Mouse (Mus musculus): ENCODE data around the gene Tmem161a. TPM values are rescaled to one million over a fixed set of nuclear protein-coding genes. Genes with fewer than 3 reads are reported as not detected.

Tmem161a gene
- polyA plus RNA-seq, 1 experiment from 2014 or later = 50.8 TPM

- peaks cover 13% of the 10 kb centered on the region for H3K4me1 ChIP-seq (replicated peaks; ENCODE audit: control insufficient read depth, insufficient read depth, low read length)
- peaks cover 44% of the 10 kb centered on the region for H3K36me3 ChIP-seq (ENCODE audit: control insufficient read depth, insufficient read depth, low read length)
- H3K9ac ChIP-seq (ENCODE audit: low read length) = no peak overlapping the region
- 87% methylated on average over 9 of the region's 9 CpGs for WGBS
- H3K27ac ChIP-seq (ENCODE audit: low read depth) = no peak overlapping the region
- H3K9me3 ChIP-seq (ENCODE audit: control insufficient read depth, low read length) = no peaks in the 10 kb centered on the region
- ATAC-seq (replicated peaks; ENCODE audit: low FRiP score, low TSS enrichment, low read depth) (no peak), DNase-seq (ENCODE audit: low spot score) (no peak)
- no peak overlapping the region for H3K4me3 ChIP-seq (ENCODE audit: low read depth, low read length)
- H3K27me3 ChIP-seq (replicated peaks; ENCODE audit: control insufficient read depth, insufficient read depth, low read length) = no peaks in the 10 kb centered on the region
- H3K4me2 ChIP-seq (ENCODE audit: low read length) = no peak overlapping the region
These were observed 37.2 kb upstream of the Tmem161a start for GRCm38 (mm10) chr8:70134931-70135330.

GRCm38 (mm10) chr8:70136591-70136990 is 35.6 kb upstream of the Tmem161a start:
- 80% methylated on average over 4 of the region's 4 CpGs for WGBS
- Histone ChIP-seq H3K36me3 (ENCODE audit: control insufficient read depth, insufficient read depth, low read length) (peaks cover 44% of the 10 kb centered on the region), H3K27ac (ENCODE audit: low read depth) (no peak overlapping the region)

DNA sequence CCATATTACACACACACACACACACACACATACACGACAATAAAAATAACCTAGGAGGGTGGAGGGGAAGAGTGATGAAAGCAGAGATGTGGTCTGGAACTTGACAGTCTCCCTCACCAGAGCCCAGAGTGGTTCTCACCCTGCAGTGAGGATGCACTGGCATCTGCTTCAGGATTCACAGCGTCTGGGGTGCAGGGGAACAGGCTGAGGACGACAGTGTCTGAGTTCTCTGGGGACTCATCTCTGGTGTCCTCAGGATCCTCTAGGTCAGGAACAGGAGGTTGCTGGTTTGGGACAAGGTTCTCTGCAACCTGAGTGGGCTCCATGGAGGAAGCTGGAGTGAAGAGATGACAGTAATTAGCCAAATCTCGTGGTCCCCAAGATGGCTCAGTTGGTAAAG is 34.3 kb upstream of the Tmem161a start:
- Histone ChIP-seq H3K4me3 (ENCODE audit: low read depth, low read length) (peak overlapping the region; percentile 94; the same call in 1 of the 2 replicates), H3K36me3 (ENCODE audit: control insufficient read depth, insufficient read depth, low read length) (peaks cover 46% of the 10 kb centered on the region), H3K4me1 (replicated peaks; ENCODE audit: control insufficient read depth, insufficient read depth, low read length) (peaks cover 16% of the 10 kb centered on the region), H3K27ac (ENCODE audit: low read depth) (no peak overlapping the region), H3K4me2 (ENCODE audit: low read length) (peak overlapping the region; percentile 78), H3K27me3 (replicated peaks; ENCODE audit: control insufficient read depth, insufficient read depth, low read length) (no peaks in the 10 kb centered on the region), H3K9me3 (ENCODE audit: control insufficient read depth, low read length) (no peaks in the 10 kb centered on the region), H3K9ac (ENCODE audit: low read length) (peak overlapping the region; percentile 39; the same call in 1 of the 2 replicates)
- 78% methylated on average over 4 of the region's 4 CpGs for WGBS
- no peak for ATAC-seq (replicated peaks; ENCODE audit: low FRiP score, low TSS enrichment, low read depth)
- DNase-seq (ENCODE audit: low spot score) = no peak

More at GRCm38 (mm10) chr8:70136591-70136990, 35.6 kb upstream of the Tmem161a start:
- Histone ChIP-seq H3K4me2 (ENCODE audit: low read length) (no peak overlapping the region), H3K27me3 (replicated peaks; ENCODE audit: control insufficient read depth, insufficient read depth, low read length) (no peaks in the 10 kb centered on the region), H3K9me3 (ENCODE audit: control insufficient read depth, low read length) (no peaks in the 10 kb centered on the region), H3K4me3 (ENCODE audit: low read depth, low read length) (no peak overlapping the region), H3K4me1 (replicated peaks; ENCODE audit: control insufficient read depth, insufficient read depth, low read length) (peaks cover 21% of the 10 kb centered on the region), H3K9ac (ENCODE audit: low read length) (no peak overlapping the region)
- DNase-seq (ENCODE audit: low spot score) (no peak), ATAC-seq (replicated peaks; ENCODE audit: low FRiP score, low TSS enrichment, low read depth) (no peak)

DNA sequence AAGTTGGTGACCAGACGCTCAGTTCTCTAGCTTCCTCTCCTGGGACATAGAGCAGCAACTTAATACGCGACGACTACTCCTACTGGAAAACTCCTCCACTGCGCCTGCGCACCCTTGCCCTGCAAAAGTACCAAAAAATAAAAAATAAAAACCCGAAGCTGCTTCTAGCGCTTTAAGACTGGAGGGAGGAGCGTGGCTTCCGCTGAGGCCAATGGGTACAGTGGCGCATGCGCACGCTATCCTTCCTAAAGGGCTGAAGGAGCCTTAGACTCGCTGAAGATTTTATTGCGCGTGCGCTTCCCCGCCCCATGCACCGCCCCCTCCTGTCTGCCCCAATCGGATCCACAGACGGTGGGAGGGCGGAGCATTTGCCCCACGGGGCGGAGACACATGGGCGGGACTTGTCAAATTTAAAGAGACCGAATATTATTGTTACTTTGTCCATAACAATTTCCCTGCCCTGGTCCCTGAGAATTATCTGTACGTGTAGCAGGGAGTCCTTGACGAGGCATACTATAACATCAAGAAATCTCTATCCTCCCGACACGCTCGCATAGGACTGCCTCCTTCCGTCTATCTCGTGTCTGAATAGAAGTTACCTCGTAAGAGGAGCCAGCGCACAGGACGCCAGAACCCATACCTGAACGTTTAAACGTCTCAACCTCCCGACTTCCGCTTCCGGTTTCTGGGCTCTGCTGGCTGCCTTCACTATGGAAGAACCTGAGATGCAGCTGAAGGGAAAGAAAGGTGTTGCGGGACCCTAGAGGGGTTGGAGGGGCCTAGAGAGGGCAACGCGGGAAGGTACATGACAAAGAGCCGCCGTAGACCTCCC is 32.9 kb upstream of the Tmem161a start, which contains the start of the genes Rfxank, Borcs8 and Mef2b:
Gene Rfxank (minus strand): TSS at position 129 of the 832 bp plus-strand sequence.
Gene Borcs8 (plus strand): TSS at position 474 of the 832 bp plus-strand sequence.
Gene Mef2b (plus strand): TSS at position 686 of the 832 bp plus-strand sequence.
- Histone ChIP-seq H3K9ac (ENCODE audit: low read length) (peak within 1 kb of the TSS; percentile 75), H3K4me3 (ENCODE audit: low read depth, low read length) (peak within 1 kb of the TSS; percentile 94), H3K27me3 (replicated peaks; ENCODE audit: control insufficient read depth, insufficient read depth, low read length) (no peaks in the 10 kb centered on the region), H3K4me2 (ENCODE audit: low read length) (peak within 1 kb of the TSS; percentile 78), H3K9me3 (ENCODE audit: control insufficient read depth, low read length) (no peaks in the 10 kb centered on the region), H3K27ac (ENCODE audit: low read depth) (peak within 1 kb of the TSS; percentile 69), H3K36me3 (ENCODE audit: control insufficient read depth, insufficient read depth, low read length) (peaks cover 40% of the 10 kb centered on the region), H3K4me1 (replicated peaks; ENCODE audit: control insufficient read depth, insufficient read depth, low read length) (peaks cover 16% of the 10 kb centered on the region)
- peak; percentile 99 for DNase-seq (ENCODE audit: low spot score)
- under 1% methylated on average over 46 of the region's 46 CpGs for WGBS
- ATAC-seq (replicated peaks; ENCODE audit: low FRiP score, low TSS enrichment, low read depth) = peak; percentile 99

- H3K4me2 ChIP-seq (ENCODE audit: low read length) = peak overlapping the region; percentile 78
- WGBS = 6% methylated on average over 9 of the region's 9 CpGs
- H3K36me3 ChIP-seq (ENCODE audit: control insufficient read depth, insufficient read depth, low read length) = peaks cover 40% of the 10 kb centered on the region
- no peak for ATAC-seq (replicated peaks; ENCODE audit: low FRiP score, low TSS enrichment, low read depth)
- peaks cover 16% of the 10 kb centered on the region for H3K4me1 ChIP-seq (replicated peaks; ENCODE audit: control insufficient read depth, insufficient read depth, low read length)
- H3K4me3 ChIP-seq (ENCODE audit: low read depth, low read length) = peak overlapping the region; percentile 94
- DNase-seq (ENCODE audit: low spot score) = no peak
- H3K27me3 ChIP-seq (replicated peaks; ENCODE audit: control insufficient read depth, insufficient read depth, low read length) = no peaks in the 10 kb centered on the region
- H3K27ac ChIP-seq (ENCODE audit: low read depth) = peak overlapping the region; percentile 69
- no peaks in the 10 kb centered on the region for H3K9me3 ChIP-seq (ENCODE audit: control insufficient read depth, low read length)
- peak overlapping the region; percentile 75 for H3K9ac ChIP-seq (ENCODE audit: low read length)
These were observed 32.2 kb upstream of the Tmem161a start for GRCm38 (mm10) chr8:70139981-70140380.

DNA sequence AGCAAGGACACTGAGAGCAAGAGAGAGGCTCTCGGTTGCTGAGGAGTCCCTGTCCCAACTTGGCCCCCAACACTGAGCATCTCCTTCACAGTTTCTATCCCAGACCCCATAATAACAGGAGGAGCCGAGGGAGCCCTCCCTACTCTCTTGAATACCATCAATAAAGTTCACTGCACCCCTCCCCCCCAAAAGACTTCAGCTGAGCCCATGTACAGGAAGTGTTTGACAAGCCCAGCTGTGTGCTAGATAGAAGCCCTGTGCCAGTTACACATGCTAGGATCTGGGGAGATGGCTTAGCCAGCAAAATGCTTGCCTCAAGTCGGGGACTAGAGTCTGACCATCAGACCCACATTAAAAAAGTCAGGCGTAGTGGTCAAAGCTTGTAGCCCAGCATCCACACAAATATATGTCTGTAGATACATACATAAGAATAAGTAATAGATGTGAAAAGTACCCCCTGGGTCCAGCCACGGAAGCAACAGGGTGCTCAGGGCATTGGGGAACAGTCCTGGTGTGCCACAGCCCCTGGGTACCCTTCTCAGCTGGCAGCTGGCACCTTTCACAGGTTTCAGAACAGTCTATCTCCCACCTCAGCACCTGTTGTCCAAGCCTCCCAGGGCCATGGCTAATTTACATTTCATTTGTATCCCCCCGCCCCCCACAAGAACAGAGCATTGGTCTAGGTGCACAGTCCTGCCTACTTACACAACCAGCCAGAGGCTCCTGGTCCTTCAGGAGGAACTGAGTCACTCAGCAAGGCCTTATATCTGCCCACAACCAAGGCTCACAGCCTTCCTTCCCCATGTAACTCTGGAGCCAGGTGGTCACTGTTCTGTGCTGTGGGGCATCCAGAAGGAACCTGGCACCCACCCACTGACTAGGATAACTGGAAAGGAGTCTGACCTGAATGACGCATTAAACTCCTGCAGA is 24.2 kb upstream of the Tmem161a start:
- no peak overlapping the region for H3K4me3 ChIP-seq (ENCODE audit: low read depth, low read length)
- ATAC-seq (replicated peaks; ENCODE audit: low FRiP score, low TSS enrichment, low read depth) (no peak), DNase-seq (ENCODE audit: low spot score) (no peak)
- no peaks in the 10 kb centered on the region for H3K9me3 ChIP-seq (ENCODE audit: control insufficient read depth, low read length)
- H3K9ac ChIP-seq (ENCODE audit: low read length) = no peak overlapping the region
- peaks cover 35% of the 10 kb centered on the region for H3K36me3 ChIP-seq (ENCODE audit: control insufficient read depth, insufficient read depth, low read length)
- H3K27me3 ChIP-seq (replicated peaks; ENCODE audit: control insufficient read depth, insufficient read depth, low read length) = no peaks in the 10 kb centered on the region
- H3K27ac ChIP-seq (ENCODE audit: low read depth) = no peak overlapping the region
- WGBS = 80% methylated on average over 7 of the region's 7 CpGs
- H3K4me1 ChIP-seq (replicated peaks; ENCODE audit: control insufficient read depth, insufficient read depth, low read length) = no peaks in the 10 kb centered on the region
- H3K4me2 ChIP-seq (ENCODE audit: low read length) = no peak overlapping the region

DNA sequence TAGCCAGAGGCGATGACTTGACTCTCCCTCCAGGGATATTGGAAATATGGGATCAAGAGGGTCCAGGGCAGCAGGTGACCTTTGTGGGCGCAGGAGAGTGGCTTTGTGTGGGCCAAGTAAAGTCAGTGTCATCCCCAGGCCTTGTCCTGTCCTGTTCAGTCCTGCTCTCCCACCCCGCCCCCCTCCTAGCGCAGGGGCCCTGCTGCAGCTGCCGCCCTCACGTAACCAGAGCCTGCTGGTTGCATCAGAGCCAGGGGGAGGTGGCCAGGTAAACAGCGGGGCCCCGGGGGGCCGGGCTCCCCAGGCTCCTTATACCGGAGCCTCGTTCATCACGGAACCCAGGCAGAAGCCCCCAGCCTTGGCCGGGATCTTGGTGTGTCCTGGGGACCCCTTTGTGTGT is 22.0 kb upstream of the Tmem161a start:
- Histone ChIP-seq H3K36me3 (ENCODE audit: control insufficient read depth, insufficient read depth, low read length) (peaks cover 19% of the 10 kb centered on the region), H3K27me3 (replicated peaks; ENCODE audit: control insufficient read depth, insufficient read depth, low read length) (no peaks in the 10 kb centered on the region), H3K4me3 (ENCODE audit: low read depth, low read length) (no peak overlapping the region), H3K4me2 (ENCODE audit: low read length) (no peak overlapping the region), H3K9me3 (ENCODE audit: control insufficient read depth, low read length) (no peaks in the 10 kb centered on the region), H3K27ac (ENCODE audit: low read depth) (no peak overlapping the region), H3K4me1 (replicated peaks; ENCODE audit: control insufficient read depth, insufficient read depth, low read length) (no peaks in the 10 kb centered on the region), H3K9ac (ENCODE audit: low read length) (no peak overlapping the region)
- ATAC-seq (replicated peaks; ENCODE audit: low FRiP score, low TSS enrichment, low read depth) (no peak; the same call in 1 of the 2 replicates), DNase-seq (ENCODE audit: low spot score) (no peak)
- WGBS = 15% methylated on average over 13 of the region's 13 CpGs

- Histone ChIP-seq H3K27ac (ENCODE audit: low read depth) (no peak overlapping the region), H3K27me3 (replicated peaks; ENCODE audit: control insufficient read depth, insufficient read depth, low read length) (no peaks in the 10 kb centered on the region), H3K4me3 (ENCODE audit: low read depth, low read length) (no peak overlapping the region), H3K4me2 (ENCODE audit: low read length) (peak overlapping the region; percentile 11; the same call in 1 of the 2 replicates), H3K9ac (ENCODE audit: low read length) (no peak overlapping the region), H3K9me3 (ENCODE audit: control insufficient read depth, low read length) (no peaks in the 10 kb centered on the region), H3K36me3 (ENCODE audit: control insufficient read depth, insufficient read depth, low read length) (no peaks in the 10 kb centered on the region), H3K4me1 (replicated peaks; ENCODE audit: control insufficient read depth, insufficient read depth, low read length) (no peaks in the 10 kb centered on the region)
- DNase-seq (ENCODE audit: low spot score) (peak; percentile 85), ATAC-seq (replicated peaks; ENCODE audit: low FRiP score, low TSS enrichment, low read depth) (peak; percentile 90)
- 13% methylated on average over 22 of the region's 22 CpGs for whole genome bisulfite sequencing
These were observed 19.5 kb upstream of the Tmem161a start for GRCm38 (mm10) chr8:70152537-70153257.

Measured in intestine, embryonic 14.5 days (tissue).